Mouse (Mus musculus) limb, embryonic 11.5 days (tissue): Measurements from ENCODE around the gene Kat6b. TPM values are rescaled to one million over a fixed set of nuclear protein-coding genes. Genes with fewer than 3 reads are reported as not detected.

Source experiments
- ATAC-seq: fragments of 200-750 bp; cut with Nextera tagmentation; 2 replicates; pipeline ENCODE4 v1.8.0; 2017; ENCODE audit warnings: low read depth; ENCODE audit not compliant: insufficient number of reproducible peaks, low FRiP score, low TSS enrichment
- DNase-seq: peaks from one replicate; pipeline ENCODE4 v3.0.0-alpha.2; 2015; ENCODE audit warnings: low spot score
- H3K27ac ChIP-seq: fragments of 300-500 bp; sonication (generic); replicated peaks from 2 replicates; pipeline ENCODE4 v1.5.1; 2014; ENCODE audit warnings: low read depth, mild to moderate bottlenecking, low read length
- H3K27me3 ChIP-seq: fragments of 300-500 bp; sonication (generic); 2 replicates; pipeline ENCODE4 v1.6.1; 2014; ENCODE audit warnings: mild to moderate bottlenecking, low read length, mixed read lengths; ENCODE audit not compliant: control insufficient read depth, insufficient read depth
- H3K36me3 ChIP-seq: fragments of 300-500 bp; sonication (generic); 2 replicates; pipeline ENCODE4 v1.6.1; 2014; ENCODE audit warnings: mild to moderate bottlenecking, low read length, moderate library complexity, mixed read lengths; ENCODE audit not compliant: control insufficient read depth, insufficient read depth
- H3K4me1 ChIP-seq: fragments of 300-500 bp; sonication (generic); 2 replicates; pipeline ENCODE4 v1.6.1; 2014; ENCODE audit warnings: low read length, mixed read lengths; ENCODE audit not compliant: control insufficient read depth, insufficient read depth
- H3K4me2 ChIP-seq: fragments of 300-500 bp; sonication (generic); 2 replicates; pipeline ENCODE4 v1.6.1; 2014; ENCODE audit warnings: low read depth, mild to moderate bottlenecking, moderate library complexity; ENCODE audit not compliant: severe bottlenecking
- H3K4me3 ChIP-seq: fragments of 300-500 bp; sonication (generic); 2 replicates; pipeline ENCODE4 v1.5.1; 2014; ENCODE audit warnings: low read depth, low read length
- H3K9ac ChIP-seq: fragments of 300-500 bp; sonication (generic); 2 replicates; pipeline ENCODE4 v1.6.1; 2014; ENCODE audit warnings: mild to moderate bottlenecking, low read length
- H3K9me3 ChIP-seq: fragments of 300-500 bp; sonication (generic); 2 replicates; pipeline ENCODE4 v1.6.1; 2016; ENCODE audit warnings: low read length; ENCODE audit not compliant: control insufficient read depth
- WGBS: fragments of 180-500 bp; shearing (Covaris S2); extraction: QIAGEN DNeasy Blood & Tissue Kit; methylation state at CpG from one replicate; pipeline ENCODE4 v1.1.7; 2014; 5-methylcytosine and 5-hydroxymethylcytosine counted together
- polyA plus RNA-seq: library from polyadenylated mRNA; unstranded; fragments of >200 nt; fragmentation: Nextera tagmentation; extraction: Ambion mirVana; gene quantifications from 2 replicates; pipeline ENCODE4 v1.2.1, GENCODE M21; 2014

The Kat6b gene
- 22.0 and 22.8 TPM in 2 replicates for polyA plus RNA-seq

GRCm38 (mm10) chr14:21481231-21481630, at the start of gene Kat6b:
Kat6b (plus strand) TSS chr14:21481434.
- DNase-seq, result no peak
- H3K27ac ChIP-seq, result no peak within 1 kb of the TSS
- H3K4me1 ChIP-seq, result no peaks in the 10 kb centered on the region
- no peaks in the 10 kb centered on the region for H3K36me3 ChIP-seq
- no peak within 1 kb of the TSS for H3K4me3 ChIP-seq
- ATAC-seq, result no peak
- 91% methylated on average over 7 of the region's 7 CpGs for WGBS
- H3K9ac ChIP-seq, result no peak within 1 kb of the TSS
- H3K27me3 ChIP-seq, result no peaks in the 10 kb centered on the region
- H3K4me2 ChIP-seq, result no peak within 1 kb of the TSS
- no peaks in the 10 kb centered on the region for H3K9me3 ChIP-seq

GRCm38 (mm10) chr14:21433415-21433814, 47.8 kb upstream of the Kat6b start:
- H3K4me2 ChIP-seq, result no peak overlapping the region
- DNase-seq (no peak), ATAC-seq (no peak)
- peaks cover 5% of the 10 kb centered on the region; the same call in 1 of the 2 replicates for H3K4me1 ChIP-seq
- H3K9ac ChIP-seq, result no peak overlapping the region
- WGBS, result 75% methylated on average over 4 of the region's 4 CpGs
- no peak overlapping the region for H3K27ac ChIP-seq
- H3K27me3 ChIP-seq, result no peaks in the 10 kb centered on the region
- H3K4me3 ChIP-seq, result no peak overlapping the region
- H3K36me3 ChIP-seq, result no peaks in the 10 kb centered on the region
- H3K9me3 ChIP-seq, result no peaks in the 10 kb centered on the region

GRCm38 (mm10) chr14:21433995-21434394, 47.2 kb upstream of the Kat6b start:
- no peaks in the 10 kb centered on the region for H3K27me3 ChIP-seq
- no peak for DNase-seq
- no peak for ATAC-seq

GRCm38 (mm10) chr14:21434686-21435085, 46.5 kb upstream of the Kat6b start:
- H3K4me3 ChIP-seq, result no peak overlapping the region
- ATAC-seq (no peak), DNase-seq (no peak)
- H3K9me3 ChIP-seq, result no peaks in the 10 kb centered on the region
- no peaks in the 10 kb centered on the region for H3K36me3 ChIP-seq
- H3K4me2 ChIP-seq, result no peak overlapping the region
- no peaks in the 10 kb centered on the region for H3K27me3 ChIP-seq
- 0 out of 2 replicates have a peak overlapping the region, but pooled peaks have one; percentile 1 for H3K27ac ChIP-seq
- H3K4me1 ChIP-seq, result peaks cover 5% of the 10 kb centered on the region; the same call in 1 of the 2 replicates
- 20% methylated on average over 9 of the region's 9 CpGs for WGBS
- no peak overlapping the region for H3K9ac ChIP-seq

More at GRCm38 (mm10) chr14:21433995-21434394, 47.2 kb upstream of the Kat6b start:
- H3K9me3 ChIP-seq, result no peaks in the 10 kb centered on the region
- H3K4me3 ChIP-seq, result no peak overlapping the region
- H3K4me2 ChIP-seq, result no peak overlapping the region
- no peak overlapping the region for H3K27ac ChIP-seq
- H3K9ac ChIP-seq, result no peak overlapping the region
- 21% methylated on average over 5 of the region's 5 CpGs for WGBS
- peaks cover 5% of the 10 kb centered on the region; the same call in 1 of the 2 replicates for H3K4me1 ChIP-seq
- no peaks in the 10 kb centered on the region for H3K36me3 ChIP-seq

- Histone ChIP-seq H3K9ac (no peak overlapping the region), H3K4me1 (peaks cover 17% of the 10 kb centered on the region), H3K27ac (no peak overlapping the region), H3K4me3 (no peak overlapping the region), H3K9me3 (peaks cover 7% of the 10 kb centered on the region; the same call in 1 of the 2 replicates), H3K4me2 (no peak overlapping the region), H3K36me3 (no peaks in the 10 kb centered on the region), H3K27me3 (no peaks in the 10 kb centered on the region)
- 0 out of 2 replicates have a peak, but pooled peaks have one; percentile 31 for ATAC-seq
- DNase-seq, result peak; percentile 60
- 25% methylated on average over 4 of the region's 4 CpGs for WGBS
Measured at GRCm38 (mm10) chr14:21439785-21440184, 41.4 kb upstream of the Kat6b start.

GRCm38 (mm10) chr14:21440526-21440925, 40.7 kb upstream of the Kat6b start:
- no peak for ATAC-seq
- WGBS, result 88% methylated on average over 2 of the region's 2 CpGs
- H3K27ac ChIP-seq, result no peak overlapping the region; the same call in 1 of the 2 replicates

GRCm38 (mm10) chr14:21441772-21442533, 39.3 kb upstream of the Kat6b start:
- Histone ChIP-seq H3K36me3 (no peaks in the 10 kb centered on the region), H3K27ac (peak overlapping the region; percentile 75), H3K4me1 (peaks cover 13% of the 10 kb centered on the region), H3K27me3 (no peaks in the 10 kb centered on the region), H3K4me2 (no peak overlapping the region), H3K4me3 (no peak overlapping the region), H3K9ac (no peak overlapping the region), H3K9me3 (peaks cover 7% of the 10 kb centered on the region; the same call in 1 of the 2 replicates)
- WGBS, result 21% methylated on average over 10 of the region's 10 CpGs
- peak; percentile 59 for DNase-seq
- 0 out of 2 replicates have a peak, but pooled peaks have one; percentile 57 for ATAC-seq

More at GRCm38 (mm10) chr14:21440526-21440925, 40.7 kb upstream of the Kat6b start:
- peaks cover 13% of the 10 kb centered on the region for H3K4me1 ChIP-seq
- no peaks in the 10 kb centered on the region for H3K27me3 ChIP-seq
- H3K4me2 ChIP-seq, result no peak overlapping the region
- no peak overlapping the region for H3K9ac ChIP-seq
- no peak overlapping the region for H3K4me3 ChIP-seq
- DNase-seq, result no peak
- peaks cover 7% of the 10 kb centered on the region; the same call in 1 of the 2 replicates for H3K9me3 ChIP-seq
- no peaks in the 10 kb centered on the region for H3K36me3 ChIP-seq

- DNase-seq, result no peak
Measured at GRCm38 (mm10) chr14:21452581-21452980, 28.7 kb upstream of the Kat6b start.

More at GRCm38 (mm10) chr14:21452581-21452980, 28.7 kb upstream of the Kat6b start:
- Histone ChIP-seq H3K9ac (no peak overlapping the region), H3K27ac (no peak overlapping the region), H3K4me3 (no peak overlapping the region), H3K27me3 (no peaks in the 10 kb centered on the region), H3K4me2 (no peak overlapping the region), H3K4me1 (no peaks in the 10 kb centered on the region), H3K9me3 (no peaks in the 10 kb centered on the region), H3K36me3 (no peaks in the 10 kb centered on the region)
- no peak for ATAC-seq
- 73% methylated on average over 4 of the region's 4 CpGs for WGBS
